Mouse (Mus musculus): ENCODE results near the gene Stx12.
"Not testable (repeated sequence)": the region's sequence is repeated elsewhere in the genome, so short reads cannot be mapped to it uniquely, and the experiment has no call there.

Gene Stx12

GRCm38 (mm10) chr4:132884064-132884843 lies at the start of gene Stx12:
Gene Stx12 (minus strand): TSS chr4:132884509.
- DNase-seq (ENCODE audit: low read depth, low spot score): peak; percentile 91

- DNase-seq (ENCODE audit: low read depth, low spot score): no peak
Measured at GRCm38 (mm10) chr4:132932752-132933404, 48.6 kb upstream of the Stx12 start.

GRCm38 (mm10) chr4:132930784-132931183 lies 46.5 kb upstream of the Stx12 start:
- DNase-seq (ENCODE audit: low read depth, low spot score): peak; percentile 36

GRCm38 (mm10) chr4:132926520-132926919 lies 42.2 kb upstream of the Stx12 start:
- DNase-seq (ENCODE audit: low read depth, low spot score): not testable (repeated sequence)

- peak; percentile 100 for DNase-seq (ENCODE audit: low read depth, low spot score)
Measured at GRCm38 (mm10) chr4:132922558-132923008, 38.3 kb upstream of the Stx12 start, which contains the start of gene Fam76a. Gene Fam76a (minus strand): TSS chr4:132922558.

GRCm38 (mm10) chr4:132922061-132922530 lies 37.8 kb upstream of the Stx12 start:
- DNase-seq (ENCODE audit: low read depth, low spot score): peak; percentile 50

- no peak for DNase-seq (ENCODE audit: low read depth, low spot score)
Measured at GRCm38 (mm10) chr4:132921488-132921887, 37.2 kb upstream of the Stx12 start.

GRCm38 (mm10) chr4:132920171-132920570 lies 35.9 kb upstream of the Stx12 start:
- DNase-seq (ENCODE audit: low read depth, low spot score): no peak

- DNase-seq (ENCODE audit: low read depth, low spot score): not testable (repeated sequence)
Measured at GRCm38 (mm10) chr4:132918493-132918892, 34.2 kb upstream of the Stx12 start.

GRCm38 (mm10) chr4:132912156-132912555 lies 27.8 kb upstream of the Stx12 start:
- DNase-seq (ENCODE audit: low read depth, low spot score): no peak

GRCm38 (mm10) chr4:132905843-132906360 lies 21.6 kb upstream of the Stx12 start:
- DNase-seq (ENCODE audit: low read depth, low spot score): no peak

- DNase-seq (ENCODE audit: low read depth, low spot score): peak; percentile 51
Measured at GRCm38 (mm10) chr4:132904765-132905309, 20.5 kb upstream of the Stx12 start.

- DNase-seq (ENCODE audit: low read depth, low spot score): no peak
Measured at GRCm38 (mm10) chr4:132904071-132904470, 19.8 kb upstream of the Stx12 start.

GRCm38 (mm10) chr4:132898197-132898596 lies 13.9 kb upstream of the Stx12 start:
- DNase-seq (ENCODE audit: low read depth, low spot score): no peak

GRCm38 (mm10) chr4:132894402-132894801 lies 10.1 kb upstream of the Stx12 start:
- no peak for DNase-seq (ENCODE audit: low read depth, low spot score)

GRCm38 (mm10) chr4:132884844-132885374 lies 600 bp upstream of the Stx12 start:
- DNase-seq (ENCODE audit: low read depth, low spot score): no peak

GRCm38 (mm10) chr4:132883561-132884063 lies 697 bp downstream of the Stx12 start:
- peak; percentile 9 for DNase-seq (ENCODE audit: low read depth, low spot score)

GRCm38 (mm10) chr4:132874363-132875097 lies 9.8 kb downstream of the Stx12 start:
- no peak for DNase-seq (ENCODE audit: low read depth, low spot score)

- no peak for DNase-seq (ENCODE audit: low read depth, low spot score)
Measured at GRCm38 (mm10) chr4:132873481-132874362, 10.6 kb downstream of the Stx12 start.

- DNase-seq (ENCODE audit: low read depth, low spot score): no peak
Measured at GRCm38 (mm10) chr4:132871116-132871515, 13.2 kb downstream of the Stx12 start.

Data from skeletal muscle tissue, adult 2 months (tissue).